Comparison of ENCODE assay signal across 14 mouse cellular contexts in the genomic region with DNA sequence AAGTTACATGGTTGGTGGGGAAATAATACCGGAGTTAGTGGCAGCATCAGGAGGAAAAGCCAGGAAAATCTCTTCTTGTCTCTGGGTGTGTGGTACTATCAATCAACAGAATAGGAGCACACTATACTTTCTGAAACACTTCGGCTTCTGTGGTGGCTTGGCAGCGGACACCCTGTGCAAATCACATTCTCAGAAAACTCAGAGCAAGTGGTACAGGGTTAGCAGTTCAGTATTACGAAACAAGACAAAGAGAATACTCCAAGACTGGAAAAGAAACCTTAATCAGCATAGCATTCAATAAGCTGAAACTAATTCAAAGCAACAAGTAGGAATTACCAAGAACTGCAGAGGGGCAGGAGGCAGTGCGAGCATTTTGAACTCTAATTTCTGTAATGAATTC.
"Had no signal": no experiment of that assay in that cellular context is flagged by ENCODE, and none has a peak within 500 bp of the region (broad histone marks: within the 10 kb centered on the region; RNA-seq: fewer than 3 reads in every experiment).

No protein-coding gene starts in this region.

- H3K4me3 ChIP-seq: kidney, embryonic 15.5 days; limb, embryonic 13.5 days; midbrain, embryonic 10.5 days; myocyte; neural tube, embryonic 15.5 days; stomach, embryonic 15.5 days had no signal

- H3K9me3 ChIP-seq: kidney, embryonic 15.5 days; limb, embryonic 13.5 days; midbrain, embryonic 10.5 days; neural tube, embryonic 15.5 days; stomach, embryonic 15.5 days had no signal

- H3K27ac ChIP-seq: kidney, embryonic 15.5 days; limb, embryonic 13.5 days; midbrain, embryonic 10.5 days; neural tube, embryonic 15.5 days; stomach, embryonic 15.5 days had no signal

- H3K36me3 ChIP-seq: neural tube, embryonic 15.5 days; stomach, embryonic 15.5 days had no signal

- H3K27me3 ChIP-seq: kidney, embryonic 15.5 days; limb, embryonic 13.5 days; neural tube, embryonic 15.5 days; stomach, embryonic 15.5 days had no signal

- DNase-seq: kidney, adult 18-20 months; kidney, postnatal 14 days; left cerebral cortex, postnatal 4 days; retina, postnatal 1 day; right cerebral cortex, postnatal 4 days; thymus, adult 2 months; thymus, postnatal 25 days had no signal

- H3K4me1 ChIP-seq: kidney, embryonic 15.5 days; limb, embryonic 13.5 days; midbrain, embryonic 10.5 days; stomach, embryonic 15.5 days had no signal

- H3K4me2 ChIP-seq: kidney, embryonic 15.5 days; limb, embryonic 13.5 days; liver, embryonic 11.5 days; neural tube, embryonic 15.5 days; stomach, embryonic 15.5 days had no signal

- H3K9ac ChIP-seq: kidney, embryonic 15.5 days; limb, embryonic 13.5 days; neural tube, embryonic 15.5 days; stomach, embryonic 15.5 days had no signal
